ENCODE assay signal across 25 mouse cellular contexts in genomic region chrX:99603714-99604113, GRCm38 (mm10).
"Had no signal": no experiment of that assay in that cellular context is flagged by ENCODE, and none has a peak within 500 bp of the region (broad histone marks: within the 10 kb centered on the region; RNA-seq: fewer than 3 reads in every experiment).

No protein-coding gene starts in this region.

- H3K4me2 ChIP-seq: kidney, embryonic 15.5 days; limb, embryonic 12.5 days; limb, embryonic 15.5 days; liver, embryonic 11.5 days; lung, embryonic 14.5 days; midbrain, embryonic 13.5 days had no signal

- H3K27ac ChIP-seq: kidney, embryonic 15.5 days; left cerebral cortex, adult 2 months; limb, embryonic 12.5 days; limb, embryonic 15.5 days; liver, embryonic 14.5 days; midbrain, embryonic 10.5 days; midbrain, embryonic 13.5 days had no signal

- H3K9ac ChIP-seq: kidney, embryonic 15.5 days; limb, embryonic 12.5 days; limb, embryonic 15.5 days; liver, embryonic 14.5 days; liver, postnatal 0 days; lung, embryonic 14.5 days; midbrain, embryonic 13.5 days had no signal

- H3K9me3 ChIP-seq: kidney, embryonic 15.5 days; limb, embryonic 12.5 days; limb, embryonic 15.5 days; megakaryocyte, embryonic 14.5 days; midbrain, embryonic 10.5 days; midbrain, embryonic 13.5 days had no signal

- DNase-seq: kidney, adult 8-10 months; kidney, postnatal 10 days; kidney, postnatal 36 days; layer of hippocampus, postnatal 36 days; left cerebral cortex, postnatal 4 days; liver, postnatal 0 days; lung, embryonic 14.5 days; lung, postnatal 14 days; lung, postnatal 4 days; retina, postnatal 1 day; right cerebral cortex, postnatal 25 days; spleen, adult 18-20 months; thymus, adult 18-20 months; thymus, postnatal 36 days had no signal

- H3K36me3 ChIP-seq: kidney, embryonic 15.5 days; limb, embryonic 12.5 days; limb, embryonic 15.5 days; midbrain, embryonic 10.5 days; midbrain, embryonic 13.5 days had no signal

- ATAC-seq: intestine, postnatal 0 days; liver, postnatal 0 days; midbrain, embryonic 13.5 days; midbrain, embryonic 16.5 days had no signal

- H3K4me1 ChIP-seq: megakaryocyte, embryonic 14.5 days had no signal

- H3K4me3 ChIP-seq: kidney, embryonic 15.5 days; left cerebral cortex, adult 2 months; limb, embryonic 12.5 days; limb, embryonic 15.5 days; megakaryocyte, embryonic 14.5 days; midbrain, embryonic 10.5 days; midbrain, embryonic 13.5 days had no signal
